Mouse (Mus musculus) heart, embryonic 14.5 days (tissue): ENCODE data around the gene Pacsin1. TPM values are rescaled to one million over a fixed set of nuclear protein-coding genes. Genes with fewer than 3 reads are reported as not detected.

ENCODE experiments used
- ATAC-seq: fragments of 200-750 bp; cut with Nextera tagmentation; 2 replicates; pipeline ENCODE4 v1.8.0; 2017; ENCODE audit warnings: low read depth, moderate TSS enrichment; ENCODE audit not compliant: insufficient number of reproducible peaks, insufficient read depth, low FRiP score
- H3K27ac ChIP-seq, 2 experiments: fragments of 200-500 bp in 1 of 2; fragments of 300-500 bp in 1 of 2; sonication (generic) in 1 of 2; replicated peaks in 1 of 2; 2 replicates each; pipeline ENCODE4 v1.5.1; 2012 to 2014; ENCODE audit warnings: low read depth in 2 of 2, low read length in 2 of 2, control low read depth in 1 of 2, mild to moderate bottlenecking in 1 of 2, mixed read lengths in 1 of 2; ENCODE audit not compliant: control insufficient read depth in 1 of 2, insufficient read depth in 1 of 2
- H3K27me3 ChIP-seq: fragments of 300-500 bp; sonication (generic); 2 replicates; pipeline ENCODE4 v1.6.1; 2014; ENCODE audit warnings: mild to moderate bottlenecking, low read length, control low read depth; ENCODE audit not compliant: control insufficient read depth, insufficient read depth
- H3K36me3 ChIP-seq: fragments of 300-500 bp; sonication (generic); 2 replicates; pipeline ENCODE4 v1.6.1; 2014; ENCODE audit warnings: mild to moderate bottlenecking, control low read depth, low read length, mixed read lengths; ENCODE audit not compliant: control insufficient read depth, insufficient read depth
- H3K4me1 ChIP-seq, 2 experiments: fragments of 200-500 bp in 1 of 2; fragments of 300-500 bp in 1 of 2; sonication (generic) in 1 of 2; 2 replicates each; pipeline ENCODE4 v1.6.1; 2012 to 2014; ENCODE audit warnings: low read length in 2 of 2, control low read depth in 1 of 2, mixed read lengths in 1 of 2; ENCODE audit not compliant: control insufficient read depth in 2 of 2, insufficient read depth in 2 of 2
- H3K4me2 ChIP-seq: fragments of 300-500 bp; sonication (generic); 2 replicates; pipeline ENCODE4 v1.6.1; 2014; ENCODE audit warnings: mild to moderate bottlenecking, low read length
- H3K4me3 ChIP-seq, 2 experiments: fragments of 200-500 bp in 1 of 2; fragments of 300-500 bp in 1 of 2; sonication (generic) in 1 of 2; 2 replicates each; pipeline ENCODE4 v1.5.1; 2012 to 2014; ENCODE audit warnings: low read length in 2 of 2, mild to moderate bottlenecking in 2 of 2, control low read depth in 1 of 2, low read depth in 1 of 2, moderate library complexity in 1 of 2; ENCODE audit not compliant: control insufficient read depth in 1 of 2, insufficient read depth in 1 of 2
- H3K9ac ChIP-seq: fragments of 300-500 bp; sonication (generic); 2 replicates; pipeline ENCODE4 v1.6.1; 2014; ENCODE audit warnings: mild to moderate bottlenecking, low read length
- H3K9me3 ChIP-seq: fragments of 300-500 bp; sonication (generic); 2 replicates; pipeline ENCODE4 v1.6.1; 2016; ENCODE audit warnings: low read length, control low read depth; ENCODE audit not compliant: control insufficient read depth
- WGBS: fragments of 180-500 bp; shearing (Covaris S2); extraction: QIAGEN DNeasy Blood & Tissue Kit; methylation state at CpG from one replicate; pipeline ENCODE4 v1.1.7; 2014; 5-methylcytosine and 5-hydroxymethylcytosine counted together
- polyA plus RNA-seq: library from polyadenylated mRNA; unstranded; fragments of >200 nt; fragmentation: Nextera tagmentation; extraction: Ambion mirVana; gene quantifications from 2 replicates; pipeline ENCODE4 v1.2.1, GENCODE M21; 2014

Gene Pacsin1
- polyA plus RNA-seq, 1 experiment from 2014 or later = 0.43 TPM

GRCm38 (mm10) chr17:27703961-27704621, 48.8 kb downstream of the Pacsin1 start:
- Histone ChIP-seq H3K36me3 (no peaks in the 10 kb centered on the region), H3K9ac (no peak overlapping the region), H3K27ac (no peak overlapping the region), H3K4me1 (peaks cover 4 to 14% of the 10 kb centered on the region in 2 experiments; a peak in 3 of 4 replicates), H3K4me3 (no peak overlapping the region), H3K27me3 (peaks cover 21% of the 10 kb centered on the region), H3K9me3 (peaks cover 7% of the 10 kb centered on the region), H3K4me2 (no peak overlapping the region)
- 61% methylated on average over 5 of the region's 5 CpGs for WGBS
- no peak for ATAC-seq

- no peak for ATAC-seq
- no peak overlapping the region for H3K9ac ChIP-seq
- H3K4me1 ChIP-seq = peaks cover 4 to 14% of the 10 kb centered on the region in 2 experiments; a peak in 3 of 4 replicates
- WGBS = 28% methylated on average over 10 of the region's 10 CpGs
- H3K27ac ChIP-seq = no peak overlapping the region
- H3K4me3 ChIP-seq = no peak overlapping the region
- H3K4me2 ChIP-seq = no peak overlapping the region
- H3K9me3 ChIP-seq = 0 out of 2 replicates have a peak, but pooled peaks cover 3% of the 10 kb centered on the region
- H3K36me3 ChIP-seq = no peaks in the 10 kb centered on the region
- peaks cover 24% of the 10 kb centered on the region for H3K27me3 ChIP-seq
These were observed 50.4 kb downstream of the Pacsin1 start for GRCm38 (mm10) chr17:27705661-27706060.

DNA sequence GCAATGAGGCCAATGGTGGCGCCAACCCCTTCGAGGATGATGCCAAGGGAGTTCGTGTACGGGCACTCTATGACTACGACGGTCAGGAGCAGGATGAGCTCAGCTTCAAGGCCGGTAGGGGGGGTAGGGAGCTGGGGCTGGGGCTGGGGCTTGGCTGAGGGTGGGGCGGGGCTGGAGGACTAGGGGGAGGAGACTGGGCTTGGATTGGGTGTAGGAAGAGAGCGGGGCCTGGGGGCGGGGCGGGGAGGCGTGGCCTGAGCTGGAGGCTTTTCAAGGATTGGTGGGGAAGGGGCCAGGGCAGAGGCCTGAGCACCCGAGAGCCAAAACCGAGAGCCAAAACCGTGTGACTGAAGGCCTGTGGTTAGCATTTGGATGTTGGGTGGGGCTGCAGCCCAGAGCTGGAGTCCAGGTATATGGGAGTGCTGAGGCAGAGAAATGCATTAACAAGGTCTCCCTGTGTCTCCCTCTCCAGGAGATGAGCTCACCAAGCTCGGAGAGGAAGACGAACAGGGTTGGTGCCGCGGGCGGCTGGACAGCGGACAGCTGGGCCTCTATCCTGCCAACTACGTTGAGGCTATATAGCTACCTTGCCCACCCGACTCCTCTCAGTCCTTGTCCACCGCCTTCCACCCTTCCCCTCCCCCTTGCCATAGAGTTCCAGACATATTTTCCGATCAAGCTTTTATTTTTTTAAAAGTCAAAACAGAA, 52.8 kb downstream of the Pacsin1 start:
- Histone ChIP-seq H3K36me3 (no peaks in the 10 kb centered on the region), H3K9me3 (0 out of 2 replicates have a peak, but pooled peaks cover 3% of the 10 kb centered on the region), H3K27me3 (peaks cover 24% of the 10 kb centered on the region), H3K9ac (no peak overlapping the region), H3K4me1 (peaks cover 4 to 10% of the 10 kb centered on the region in 2 experiments; a peak in 3 of 4 replicates), H3K27ac (no peak overlapping the region), H3K4me3 (peak overlapping the region; percentile 17 to 33), H3K4me2 (peak overlapping the region; percentile 59)
- 4% methylated on average over 25 of the region's 25 CpGs for WGBS
- peak; percentile 81 for ATAC-seq

- Histone ChIP-seq H3K4me1 (peaks cover 4 to 10% of the 10 kb centered on the region in 2 experiments; a peak in 3 of 4 replicates), H3K27ac (no peak overlapping the region), H3K4me3 (no peak overlapping the region), H3K27me3 (peaks cover 33% of the 10 kb centered on the region), H3K9me3 (0 out of 2 replicates have a peak, but pooled peaks cover 3% of the 10 kb centered on the region), H3K9ac (no peak overlapping the region), H3K4me2 (no peak overlapping the region), H3K36me3 (no peaks in the 10 kb centered on the region)
- WGBS = 64% methylated on average over 5 of the region's 5 CpGs
- no peak for ATAC-seq
These were observed 54.3 kb downstream of the Pacsin1 start for GRCm38 (mm10) chr17:27709650-27710049.

DNA sequence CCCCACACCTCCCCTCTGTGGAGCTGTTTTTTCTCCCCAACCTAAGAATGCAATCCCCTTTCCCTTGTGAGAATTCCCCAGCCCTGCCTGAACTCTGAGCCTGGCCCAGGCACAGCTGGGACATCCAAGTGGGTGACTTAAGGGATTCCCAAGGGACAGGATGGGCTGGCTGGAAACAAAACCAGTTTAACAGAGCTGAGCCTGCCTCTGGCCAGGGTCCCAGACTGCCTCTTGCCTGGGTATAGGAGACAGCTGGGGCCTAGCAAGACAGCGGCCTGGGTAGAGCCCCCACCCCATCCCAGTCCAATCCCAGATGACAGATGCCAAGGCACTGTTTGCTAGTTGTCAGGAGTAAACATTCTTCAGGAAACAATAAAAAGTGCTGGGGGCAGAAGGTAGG, 57.5 kb downstream of the Pacsin1 start:
- peaks cover 21% of the 10 kb centered on the region for H3K27me3 ChIP-seq
- WGBS = 78% methylated on average over 1 of the region's 1 CpGs

GRCm38 (mm10) chr17:27716804-27717203, 61.5 kb downstream of the Pacsin1 start:
- Histone ChIP-seq H3K36me3 (no peaks in the 10 kb centered on the region), H3K27me3 (peaks cover 50% of the 10 kb centered on the region), H3K27ac (no peak overlapping the region), H3K4me2 (peak overlapping the region; percentile 55), H3K4me3 (peak overlapping the region; percentile 11 to 26), H3K9me3 (no peaks in the 10 kb centered on the region), H3K4me1 (peaks cover 0 to 4% of the 10 kb centered on the region in 2 experiments; a peak in 1 of 4 replicates), H3K9ac (no peak overlapping the region)
- WGBS = 5% methylated on average over 16 of the region's 16 CpGs
- ATAC-seq = no peak

More for the DNA sequence above, 57.5 kb downstream of the Pacsin1 start:
- Histone ChIP-seq H3K9ac (no peak overlapping the region), H3K4me2 (no peak overlapping the region), H3K36me3 (no peaks in the 10 kb centered on the region), H3K9me3 (no peaks in the 10 kb centered on the region), H3K4me1 (peaks cover 2 to 12% of the 10 kb centered on the region in 2 experiments; a peak in 3 of 4 replicates), H3K4me3 (no peak overlapping the region), H3K27ac (no peak overlapping the region)
- ATAC-seq = no peak

GRCm38 (mm10) chr17:27718250-27718649, 62.9 kb downstream of the Pacsin1 start:
- Histone ChIP-seq H3K9me3 (no peaks in the 10 kb centered on the region), H3K9ac (no peak overlapping the region), H3K4me2 (no peak overlapping the region), H3K4me3 (no peak overlapping the region), H3K27me3 (peaks cover 50% of the 10 kb centered on the region), H3K4me1 (peaks cover 0 to 4% of the 10 kb centered on the region in 2 experiments; a peak in 1 of 4 replicates), H3K27ac (no peak overlapping the region), H3K36me3 (no peaks in the 10 kb centered on the region)
- ATAC-seq = no peak
- 54% methylated on average over 5 of the region's 5 CpGs for WGBS
